Mouse (Mus musculus): ENCODE data around the gene Hsd17b11.

- TF ChIP-seq CTCF (IDR thresholded peaks at IDR 0.05; ENCODE audit: low read depth) (no peak), EP300 (IDR thresholded peaks at IDR 0.05; ENCODE audit: low read depth) (no peak)
Measured at GRCm38 (mm10) chr5:104006811-104007210, 14.9 kb downstream of the Hsd17b11 start.

Data from heart, postnatal 0 days (tissue).